Mouse (Mus musculus): Measurements from ENCODE around the gene Zfp770. TPM values are rescaled to one million over a fixed set of nuclear protein-coding genes. Genes with fewer than 3 reads are reported as not detected.
A peak's percentile ranks its signal among the peaks of the same experiment; 100 is the strongest.
"Not testable (repeated sequence)": the region's sequence is repeated elsewhere in the genome, so short reads cannot be mapped to it uniquely, and the experiment has no call there.

The Zfp770 gene
- polyA plus RNA-seq, 1 experiment from 2014 or later: 6.7 TPM

- Histone ChIP-seq H3K27me3 (replicated peaks; ENCODE audit: control insufficient read depth, insufficient read depth, low read length) (no peaks in the 10 kb centered on the region), H3K27ac (replicated peaks; ENCODE audit: low read depth, low read length) (no peak overlapping the region), H3K36me3 (ENCODE audit: control insufficient read depth, insufficient read depth, low read length) (peaks cover 26% of the 10 kb centered on the region), H3K4me1 (ENCODE audit: control insufficient read depth, insufficient read depth, low read length) (peaks cover 11% of the 10 kb centered on the region), H3K4me3 (ENCODE audit: low read depth, low read length) (no peak overlapping the region), H3K9me3 (ENCODE audit: control insufficient read depth, low read length) (no peaks in the 10 kb centered on the region), H3K4me2 (ENCODE audit: low read depth, low read length) (no peak overlapping the region), H3K9ac (ENCODE audit: low read depth, low read length) (no peak overlapping the region)
- ATAC-seq (ENCODE audit: low read depth) (no peak), DNase-seq (ENCODE audit: low spot score) (no peak)
- WGBS: 83% methylated on average over 5 of the region's 5 CpGs
Measured at GRCm38 (mm10) chr2:114196421-114196820, 4.8 kb downstream of the Zfp770 start.

DNA sequence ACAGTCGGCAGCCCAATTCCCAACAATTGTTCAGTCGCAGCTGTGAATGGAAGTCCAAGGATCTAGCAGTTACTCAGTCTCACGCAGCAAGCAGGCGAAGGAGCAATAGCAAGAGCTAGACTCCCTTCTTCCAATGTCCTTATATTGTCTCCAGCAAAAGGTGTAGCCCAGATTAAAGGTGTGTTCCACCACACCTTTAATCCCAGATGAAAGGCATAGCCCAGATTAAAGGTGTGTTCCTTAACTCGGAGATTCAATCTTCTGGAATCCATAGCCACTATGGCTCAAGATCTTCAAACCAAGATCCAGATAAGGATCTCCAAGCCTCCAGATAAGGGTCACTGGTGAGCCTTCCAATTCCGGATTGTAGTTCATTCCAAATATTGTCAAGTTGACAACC, 14.3 kb downstream of the Zfp770 start, which contains the start of gene Aqr:
TSS of gene Aqr (minus strand) at position 101 of the 400 bp plus-strand sequence.
- H3K4me2 ChIP-seq (ENCODE audit: low read depth, low read length); H3K36me3 ChIP-seq (ENCODE audit: control insufficient read depth, insufficient read depth, low read length); H3K9me3 ChIP-seq (ENCODE audit: control insufficient read depth, low read length); H3K4me1 ChIP-seq (ENCODE audit: control insufficient read depth, insufficient read depth, low read length); ATAC-seq (ENCODE audit: low read depth); H3K27ac ChIP-seq (replicated peaks; ENCODE audit: low read depth, low read length); DNase-seq (ENCODE audit: low spot score); H3K9ac ChIP-seq (ENCODE audit: low read depth, low read length); H3K27me3 ChIP-seq (replicated peaks; ENCODE audit: control insufficient read depth, insufficient read depth, low read length); H3K4me3 ChIP-seq (ENCODE audit: low read depth, low read length): not testable (repeated sequence)
- 89% methylated on average over 1 of the region's 6 CpGs for WGBS

DNA sequence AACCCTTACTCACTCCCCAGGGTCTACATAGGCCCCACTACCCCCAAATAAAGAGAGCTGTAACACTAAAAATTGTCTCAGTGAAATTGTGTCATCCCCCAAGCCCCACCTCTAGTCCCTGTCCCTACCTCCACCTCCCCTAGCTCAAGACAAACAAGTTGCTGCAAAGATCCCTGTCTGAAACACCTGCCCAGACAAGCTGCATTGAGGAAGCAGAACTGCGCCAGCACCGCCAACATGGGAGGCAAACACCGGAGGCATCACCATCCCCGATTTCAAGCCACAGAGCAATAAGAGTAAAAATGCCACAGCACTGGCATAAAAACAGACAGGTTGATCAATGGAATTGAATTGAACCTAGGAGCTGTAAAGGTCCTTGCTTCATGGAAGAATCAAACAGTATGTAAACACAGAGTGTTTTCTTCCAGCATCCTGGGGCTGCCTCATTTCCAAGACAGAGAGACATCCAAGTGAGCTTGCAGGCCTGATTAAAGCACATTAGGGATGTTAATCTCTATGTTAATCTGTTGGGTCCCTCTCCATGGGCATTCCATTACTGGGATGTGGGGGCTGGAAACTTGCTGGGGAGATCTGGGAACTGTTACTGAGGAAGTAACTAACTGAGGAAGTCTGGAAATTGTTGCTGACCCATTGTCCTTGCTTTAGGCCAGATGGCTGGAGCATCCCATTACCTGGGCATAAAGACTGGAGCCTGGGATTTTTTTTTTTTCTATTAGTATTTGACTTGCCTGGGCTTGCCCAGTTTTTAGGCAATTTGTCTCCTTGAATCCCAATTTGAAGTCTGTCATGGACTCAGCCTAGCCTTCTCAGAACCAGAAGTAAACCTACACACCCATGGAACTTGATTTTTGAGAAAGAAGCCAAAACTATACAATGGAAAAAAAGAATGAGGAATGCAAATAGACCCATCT, 23.2 kb downstream of the Zfp770 start:
- ATAC-seq (ENCODE audit: low read depth): no peak
- Histone ChIP-seq H3K4me2 (ENCODE audit: low read depth, low read length) (no peak overlapping the region), H3K9me3 (ENCODE audit: control insufficient read depth, low read length) (no peaks in the 10 kb centered on the region), H3K9ac (ENCODE audit: low read depth, low read length) (no peak overlapping the region), H3K27ac (replicated peaks; ENCODE audit: low read depth, low read length) (no peak overlapping the region), H3K27me3 (replicated peaks; ENCODE audit: control insufficient read depth, insufficient read depth, low read length) (no peaks in the 10 kb centered on the region), H3K4me3 (ENCODE audit: low read depth, low read length) (no peak overlapping the region), H3K4me1 (ENCODE audit: control insufficient read depth, insufficient read depth, low read length) (peaks cover 8% of the 10 kb centered on the region), H3K36me3 (ENCODE audit: control insufficient read depth, insufficient read depth, low read length) (no peaks in the 10 kb centered on the region)
- 52% methylated on average over 4 of the region's 4 CpGs for WGBS
- no peak for DNase-seq (ENCODE audit: low spot score)

DNA sequence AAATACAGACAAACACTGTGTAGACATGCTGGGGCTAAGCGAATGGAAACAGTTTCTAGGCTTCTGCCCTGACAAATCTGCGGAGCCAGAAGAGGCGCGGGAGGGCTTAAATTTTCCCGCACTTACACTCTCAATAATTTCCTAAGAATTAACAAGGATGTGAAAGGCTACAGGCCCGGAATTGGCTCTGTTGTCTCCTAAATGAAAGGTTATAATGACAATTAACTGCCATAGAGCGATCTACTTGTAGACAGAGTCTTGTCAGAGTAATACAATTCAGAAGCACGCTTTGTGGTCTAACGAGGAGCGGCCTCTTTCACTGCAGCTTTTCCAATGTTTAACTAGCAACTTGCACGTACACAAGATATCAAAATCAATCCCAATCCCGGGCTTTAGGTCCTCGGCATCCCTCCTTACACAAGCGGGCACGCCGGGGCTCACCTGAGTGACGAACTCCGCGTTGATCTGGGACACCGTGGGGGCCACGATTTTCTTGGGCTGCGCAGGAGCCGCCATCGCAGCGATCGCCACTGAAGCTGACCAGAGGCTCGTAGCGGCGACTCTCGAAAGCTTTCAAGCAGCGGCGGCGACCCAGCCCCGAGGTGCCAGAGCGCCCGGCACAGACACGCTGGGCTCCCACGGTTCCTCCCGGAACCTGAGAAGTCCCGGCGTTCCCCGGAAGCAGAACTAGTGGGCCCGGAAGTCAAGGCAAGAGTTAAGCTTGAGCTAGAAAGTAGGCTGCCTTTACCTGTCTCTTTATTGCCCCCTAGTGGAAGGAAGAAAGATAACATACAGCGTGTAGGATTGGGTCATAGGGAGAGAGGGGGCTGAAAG, 26.4 kb downstream of the Zfp770 start:
- H3K36me3 ChIP-seq (ENCODE audit: control insufficient read depth, insufficient read depth, low read length): peaks cover 12% of the 10 kb centered on the region
- H3K27me3 ChIP-seq (replicated peaks; ENCODE audit: control insufficient read depth, insufficient read depth, low read length): no peaks in the 10 kb centered on the region
- WGBS: under 1% methylated on average over 43 of the region's 44 CpGs
- H3K9ac ChIP-seq (ENCODE audit: low read depth, low read length): peak overlapping the region; percentile 94
- H3K4me3 ChIP-seq (ENCODE audit: low read depth, low read length): peak overlapping the region; percentile 92
- ATAC-seq (ENCODE audit: low read depth): peak; percentile 96
- peaks cover 8% of the 10 kb centered on the region for H3K4me1 ChIP-seq (ENCODE audit: control insufficient read depth, insufficient read depth, low read length)
- H3K27ac ChIP-seq (replicated peaks; ENCODE audit: low read depth, low read length): no peak overlapping the region
- peak; percentile 96 for DNase-seq (ENCODE audit: low spot score)
- H3K4me2 ChIP-seq (ENCODE audit: low read depth, low read length): peak overlapping the region; percentile 84
- H3K9me3 ChIP-seq (ENCODE audit: control insufficient read depth, low read length): no peaks in the 10 kb centered on the region

- Histone ChIP-seq H3K27me3 (replicated peaks; ENCODE audit: control insufficient read depth, insufficient read depth, low read length) (no peaks in the 10 kb centered on the region), H3K27ac (replicated peaks; ENCODE audit: low read depth, low read length) (no peak overlapping the region), H3K9ac (ENCODE audit: low read depth, low read length) (no peak overlapping the region), H3K9me3 (ENCODE audit: control insufficient read depth, low read length) (no peaks in the 10 kb centered on the region), H3K36me3 (ENCODE audit: control insufficient read depth, insufficient read depth, low read length) (peaks cover 19% of the 10 kb centered on the region), H3K4me2 (ENCODE audit: low read depth, low read length) (no peak overlapping the region), H3K4me3 (ENCODE audit: low read depth, low read length) (no peak overlapping the region), H3K4me1 (ENCODE audit: control insufficient read depth, insufficient read depth, low read length) (peaks cover 8% of the 10 kb centered on the region)
- no peak for ATAC-seq (ENCODE audit: low read depth)
- no peak for DNase-seq (ENCODE audit: low spot score)
Measured at GRCm38 (mm10) chr2:114173248-114173647, 28.0 kb downstream of the Zfp770 start.

GRCm38 (mm10) chr2:114167837-114168236, 33.4 kb downstream of the Zfp770 start:
- Histone ChIP-seq H3K36me3 (ENCODE audit: control insufficient read depth, insufficient read depth, low read length) (peaks cover 49% of the 10 kb centered on the region), H3K9ac (ENCODE audit: low read depth, low read length) (no peak overlapping the region), H3K27me3 (replicated peaks; ENCODE audit: control insufficient read depth, insufficient read depth, low read length) (no peaks in the 10 kb centered on the region), H3K9me3 (ENCODE audit: control insufficient read depth, low read length) (no peaks in the 10 kb centered on the region), H3K4me1 (ENCODE audit: control insufficient read depth, insufficient read depth, low read length) (no peaks in the 10 kb centered on the region), H3K4me3 (ENCODE audit: low read depth, low read length) (no peak overlapping the region), H3K4me2 (ENCODE audit: low read depth, low read length) (no peak overlapping the region), H3K27ac (replicated peaks; ENCODE audit: low read depth, low read length) (no peak overlapping the region)
- ATAC-seq (ENCODE audit: low read depth): no peak
- no peak for DNase-seq (ENCODE audit: low spot score)

DNA sequence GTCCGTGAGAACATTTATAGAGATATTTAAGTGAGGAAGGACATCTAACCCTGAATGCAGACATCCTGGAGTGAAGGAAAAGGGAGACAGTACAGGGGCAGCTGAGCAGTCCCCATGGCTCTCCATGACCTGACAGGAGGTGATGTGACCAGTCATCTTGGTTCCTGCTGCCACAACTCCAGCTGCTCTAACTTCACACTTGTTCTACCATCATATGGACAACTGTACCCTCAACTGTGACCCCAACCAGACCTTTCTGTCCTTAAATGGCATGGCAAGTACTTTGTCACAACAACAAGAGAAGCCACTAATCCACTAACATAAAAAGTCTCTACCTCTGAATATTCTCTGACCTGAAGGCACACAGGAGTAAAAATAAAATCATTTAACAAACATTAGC, 39.3 kb downstream of the Zfp770 start:
- no peaks in the 10 kb centered on the region for H3K9me3 ChIP-seq (ENCODE audit: control insufficient read depth, low read length)
- no peaks in the 10 kb centered on the region for H3K4me1 ChIP-seq (ENCODE audit: control insufficient read depth, insufficient read depth, low read length)
- H3K4me2 ChIP-seq (ENCODE audit: low read depth, low read length): no peak overlapping the region
- no peak overlapping the region for H3K4me3 ChIP-seq (ENCODE audit: low read depth, low read length)
- WGBS: 92% methylated on average over 1 of the region's 1 CpGs
- H3K27me3 ChIP-seq (replicated peaks; ENCODE audit: control insufficient read depth, insufficient read depth, low read length): no peaks in the 10 kb centered on the region
- H3K27ac ChIP-seq (replicated peaks; ENCODE audit: low read depth, low read length): no peak overlapping the region
- DNase-seq (ENCODE audit: low spot score) (no peak), ATAC-seq (ENCODE audit: low read depth) (no peak)
- peaks cover 61% of the 10 kb centered on the region for H3K36me3 ChIP-seq (ENCODE audit: control insufficient read depth, insufficient read depth, low read length)
- H3K9ac ChIP-seq (ENCODE audit: low read depth, low read length): no peak overlapping the region

DNA sequence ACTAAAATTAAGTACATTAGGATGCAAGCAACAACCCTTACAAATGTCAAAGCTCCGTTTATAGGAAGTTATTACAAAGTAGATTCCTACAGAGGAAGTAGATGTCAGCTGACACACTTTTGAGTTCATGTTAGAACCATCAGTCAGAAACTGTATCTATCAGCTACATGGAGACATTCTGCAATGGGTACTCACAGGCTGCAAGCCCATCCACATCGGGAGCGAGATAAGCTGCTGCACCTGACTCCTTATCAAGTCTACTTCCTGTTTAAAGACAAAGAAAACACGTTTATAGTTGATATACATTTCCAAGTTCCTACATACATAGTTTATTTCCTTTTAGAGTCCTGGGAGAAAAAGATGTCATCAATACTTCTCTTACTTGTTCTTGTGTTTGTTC, 43.9 kb downstream of the Zfp770 start:
- WGBS: 89% methylated on average over 4 of the region's 4 CpGs
- no peaks in the 10 kb centered on the region for H3K4me1 ChIP-seq (ENCODE audit: control insufficient read depth, insufficient read depth, low read length)
- peaks cover 73% of the 10 kb centered on the region for H3K36me3 ChIP-seq (ENCODE audit: control insufficient read depth, insufficient read depth, low read length)
- no peaks in the 10 kb centered on the region for H3K9me3 ChIP-seq (ENCODE audit: control insufficient read depth, low read length)
- no peaks in the 10 kb centered on the region for H3K27me3 ChIP-seq (replicated peaks; ENCODE audit: control insufficient read depth, insufficient read depth, low read length)
- DNase-seq (ENCODE audit: low spot score) (no peak), ATAC-seq (ENCODE audit: low read depth) (no peak)
- no peak overlapping the region for H3K9ac ChIP-seq (ENCODE audit: low read depth, low read length)
- H3K4me2 ChIP-seq (ENCODE audit: low read depth, low read length): no peak overlapping the region
- H3K27ac ChIP-seq (replicated peaks; ENCODE audit: low read depth, low read length): no peak overlapping the region
- H3K4me3 ChIP-seq (ENCODE audit: low read depth, low read length): no peak overlapping the region
